Mouse (Mus musculus): Measurements from ENCODE around the gene Atad2b.

DNA sequence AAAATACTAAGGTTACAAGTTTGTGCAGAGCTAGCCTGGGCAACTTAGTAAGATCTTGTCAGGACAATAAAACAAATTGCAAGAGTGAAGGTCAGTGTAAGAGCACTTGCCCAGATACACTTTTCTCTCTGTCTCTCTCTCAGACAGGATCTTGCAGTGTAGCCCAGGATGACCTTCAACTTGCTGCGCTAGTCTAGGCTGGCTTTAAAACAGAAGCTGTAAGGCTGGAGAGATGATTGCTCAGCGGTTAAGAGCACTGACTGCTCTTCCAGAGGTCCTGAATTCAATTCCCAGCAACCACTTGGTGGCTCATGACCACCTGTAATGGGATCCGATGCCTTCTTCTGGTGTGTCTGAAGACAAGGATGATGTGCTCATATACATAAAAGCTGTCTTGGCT is 2.2 kb upstream of the Atad2b start:
- TF ChIP-seq SMC3 (IDR thresholded peaks at IDR 0.05; ENCODE audit: low read depth, low read length) (no peak), CTCF (IDR thresholded peaks at IDR 0.05 in 2 of 3, conservative IDR thresholded peaks at IDR 0.05 in 1 of 3; ENCODE audit: control insufficient read depth in 1 of 3, insufficient read depth in 1 of 3, low read depth in 2 of 3, low read length in 3 of 3, poor library complexity in 1 of 3, severe bottlenecking in 1 of 3) (no peak), POLR2A (IDR thresholded peaks at IDR 0.05; ENCODE audit: control insufficient read depth in 1 of 2, insufficient read depth in 1 of 2, low read depth in 1 of 2, low read length in 2 of 2, poor library complexity in 1 of 2) (no peak), ZNF384 (IDR thresholded peaks at IDR 0.05; ENCODE audit: low read depth, low read length) (no peak), E2F4 (IDR thresholded peaks at IDR 0.05; ENCODE audit: borderline replicate concordance, low read depth, low read length) (no peak), GATA1 (IDR thresholded peaks at IDR 0.05; ENCODE audit: low read depth, low read length) (no peak), POLR2AphosphoS2 (IDR thresholded peaks at IDR 0.05; ENCODE audit: low read length) (no peak), JUND (IDR thresholded peaks at IDR 0.05; ENCODE audit: low read depth, low read length) (no peak), ZKSCAN1 (IDR thresholded peaks at IDR 0.05; ENCODE audit: low read depth, low read length) (no peak), EP300 (IDR thresholded peaks at IDR 0.05; ENCODE audit: low read depth in 1 of 2, low read length in 2 of 2) (no peak), MAFK (IDR thresholded peaks at IDR 0.05; ENCODE audit: borderline replicate concordance, low read depth, low read length) (no peak), CHD2 (IDR thresholded peaks at IDR 0.05; ENCODE audit: low read length) (no peak), NRF1 (IDR thresholded peaks at IDR 0.05; ENCODE audit: insufficient read depth, low read depth, low read length, poor library complexity, severe bottlenecking) (no peak), TAL1 (IDR thresholded peaks at IDR 0.05; ENCODE audit: low read length) (no peak)
